Mouse (Mus musculus): Measurements from ENCODE around the gene Odf3l1.

- TF ChIP-seq POLR2A (IDR thresholded peaks at IDR 0.05; ENCODE audit: control insufficient read depth, low read depth, low read length) (no peak), CTCF (IDR thresholded peaks at IDR 0.05; ENCODE audit: control insufficient read depth, insufficient read depth, insufficient replicate concordance, low read depth, low read length) (peak; percentile 81; the same call in 1 of the 2 replicates)
These were observed 20.7 kb downstream of the Odf3l1 start for GRCm38 (mm10) chr9:56843679-56844188.
